Mouse (Mus musculus) layer of hippocampus, postnatal 10 days (tissue): ENCODE results near the gene Trim7. TPM values are rescaled to one million over a fixed set of nuclear protein-coding genes. Genes with fewer than 3 reads are reported as not detected.
"Not testable (repeated sequence)": the region's sequence is repeated elsewhere in the genome, so short reads cannot be mapped to it uniquely, and the experiment has no call there.

Experiments used
- DNase-seq, 2 experiments: peaks; one replicate each; pipeline ENCODE4 v3.0.0; 2021; ENCODE audit warnings: low spot score in 2 of 2
- total RNA-seq, 2 experiments: library from RNA; stranded (reverse); gene quantifications; 2 replicates each; pipeline ENCODE4 v1.2.3; 2021

Trim7 gene
- total RNA-seq, 2 experiments from 2014 or later: 4.9 to 5.6 TPM

- DNase-seq: no peak
Measured at GRCm38 (mm10) chr11:48898812-48899431, 73.0 kb downstream of the Trim7 start.

GRCm38 (mm10) chr11:48900654-48901566 lies 75.0 kb downstream of the Trim7 start:
- DNase-seq: not testable (repeated sequence)

GRCm38 (mm10) chr11:48901567-48901930 lies 75.6 kb downstream of the Trim7 start:
- not testable (repeated sequence) for DNase-seq

Other genes with a start within 250 kb of the Trim7 start
- gene Rack1, start 25.8 kb upstream of the Trim7 start, total RNA-seq: 100 to 1,000 TPM; 336 to 363 TPM
- gene Trim41, start 8.8 kb upstream of the Trim7 start, total RNA-seq: 10 to 100 TPM; 44.1 to 58.1 TPM
- gene Gm12184, start 515 bp downstream of the Trim7 start, total RNA-seq: 1 to 10 TPM in 1 of 2 experiments, under 1 TPM in 1; 0.98 to 1.4 TPM
- 1 to 10 TPM; 3.3 TPM for gene Irgm1, start 45.5 kb downstream of the Trim7 start, total RNA-seq
- under 1 TPM; 0.33 to 0.39 TPM for gene Gm5431, start 76.1 kb downstream of the Trim7 start, total RNA-seq
- 1 to 10 TPM in 1 of 2 experiments, under 1 TPM in 1; 0.54 to 1.2 TPM for gene Psme2b, start 120.0 kb downstream of the Trim7 start, total RNA-seq
- not detected for gene Olfr56, start 152.7 kb downstream of the Trim7 start, total RNA-seq
- 1 to 10 TPM in 1 of 2 experiments, under 1 TPM in 1; 0.47 to 1.2 TPM for gene 9930111J21Rik1, start 153.3 kb downstream of the Trim7 start, total RNA-seq
- not detected for gene Gm12185, start 166.1 kb downstream of the Trim7 start, total RNA-seq
- not detected for gene Tgtp1, start 168.0 kb downstream of the Trim7 start, total RNA-seq
- 1 to 10 TPM in 1 of 2 experiments, under 1 TPM in 1; 0.71 to 1.0 TPM for gene 9930111J21Rik2, start 225.1 kb downstream of the Trim7 start, total RNA-seq
- gene Tgtp2, start 238.1 kb downstream of the Trim7 start, total RNA-seq: under 1 TPM in 1 of 2 experiments, not detected in 1; 0.11 TPM